ENCODE assay signal across 7 mouse cellular contexts in genomic region chr11:52297352-52297751, GRCm38 (mm10). TPM values are rescaled to one million over a fixed set of nuclear protein-coding genes. Genes with fewer than 3 reads are reported as not detected.
DNase-seq lines count a peak whose midpoint lies in the region; ATAC-seq and TF ChIP-seq lines count a peak whose summit lies in the region.

No protein-coding gene starts in this region.

- no peaks in the 10 kb centered on the region for H3K36me3 ChIP-seq in forebrain, embryonic 16.5 days (ENCODE audit: control insufficient read depth, insufficient read depth)
- H3K36me3 ChIP-seq in hindbrain, embryonic 14.5 days (replicated peaks; ENCODE audit: control insufficient read depth, insufficient read depth) = no peaks in the 10 kb centered on the region
- no peaks in the 10 kb centered on the region for H3K36me3 ChIP-seq in small intestine, adult 2 months (ENCODE audit: control insufficient read depth, insufficient read depth, low read length)

- no peaks in the 10 kb centered on the region for H3K9me3 ChIP-seq in forebrain, embryonic 16.5 days (ENCODE audit: control insufficient read depth, low read length)
- H3K9me3 ChIP-seq in hindbrain, embryonic 14.5 days (ENCODE audit: control insufficient read depth, low read length) = no peaks in the 10 kb centered on the region

- no peaks in the 10 kb centered on the region for H3K27me3 ChIP-seq in forebrain, embryonic 16.5 days (replicated peaks; ENCODE audit: control insufficient read depth, insufficient read depth, low read length)
- H3K27me3 ChIP-seq in hindbrain, embryonic 14.5 days (ENCODE audit: control insufficient read depth, insufficient read depth, low read length) = no peaks in the 10 kb centered on the region
- no peaks in the 10 kb centered on the region for H3K27me3 ChIP-seq in small intestine, adult 2 months (ENCODE audit: control insufficient read depth, insufficient read depth, low read length)

- WGBS in forebrain, embryonic 16.5 days = 12% methylated on average over 9 of the region's 9 CpGs
- WGBS in hindbrain, embryonic 14.5 days = 10% methylated on average over 9 of the region's 9 CpGs
- 13% methylated on average over 9 of the region's 9 CpGs for WGBS in small intestine, adult 2 months

- no peak overlapping the region for H3K4me2 ChIP-seq in forebrain, embryonic 16.5 days (ENCODE audit: low read length)
- H3K4me2 ChIP-seq in hindbrain, embryonic 14.5 days (replicated peaks) = no peak overlapping the region

- H3K4me1 ChIP-seq in forebrain, embryonic 16.5 days (replicated peaks; ENCODE audit: control insufficient read depth, insufficient read depth, low read length) = no peaks in the 10 kb centered on the region
- H3K4me1 ChIP-seq in hindbrain, embryonic 14.5 days (replicated peaks; ENCODE audit: control insufficient read depth, insufficient read depth, low read length) = no peaks in the 10 kb centered on the region
- H3K4me1 ChIP-seq in small intestine, adult 2 months (ENCODE audit: control insufficient read depth, insufficient read depth, insufficient read length, low read length) = no peaks in the 10 kb centered on the region

- H3K4me3 ChIP-seq in forebrain, embryonic 16.5 days (replicated peaks; ENCODE audit: low read length) = no peak overlapping the region
- no peak overlapping the region for H3K4me3 ChIP-seq in hindbrain, embryonic 14.5 days (replicated peaks; ENCODE audit: low read length)
- no peak overlapping the region for H3K4me3 ChIP-seq in small intestine, adult 2 months (ENCODE audit: low read depth, low read length)

- TF ChIP-seq POLR2A in small intestine, adult 2 months (IDR thresholded peaks at IDR 0.05; ENCODE audit: low read depth, low read length) = 0 out of 2 replicates have a peak, but pooled peaks have one; percentile 25

- TF ChIP-seq CTCF in small intestine, adult 2 months (IDR thresholded peaks at IDR 0.05; ENCODE audit: extremely low read depth, insufficient read length, insufficient replicate concordance, low read depth, low read length) = peak; percentile 96

- no peak overlapping the region for H3K9ac ChIP-seq in forebrain, embryonic 16.5 days (replicated peaks; ENCODE audit: low read depth, low read length)
- H3K9ac ChIP-seq in hindbrain, embryonic 14.5 days = no peak overlapping the region

- peak; percentile 67 for DNase-seq in R1 (ENCODE audit: low read depth, low spot score)
- peak; percentile 61 for DNase-seq in cerebellum, adult 11 months
- peak; percentile 49 for DNase-seq in hindbrain, embryonic 14.5 days (ENCODE audit: low spot score)
- DNase-seq in layer of hippocampus, postnatal 25 days (ENCODE audit: extremely low spot score in 1 of 2, low spot score in 1 of 2) = peak; percentile 83 to 89
- DNase-seq in lung, postnatal 4 days = peak; percentile 79 to 87

- peak; percentile 66; the same call in 1 of the 2 replicates for ATAC-seq in forebrain, embryonic 16.5 days
- ATAC-seq in hindbrain, embryonic 14.5 days (ENCODE audit: low FRiP score) = peak; percentile 60; the same call in 1 of the 2 replicates

- H3K27ac ChIP-seq in forebrain, embryonic 16.5 days (ENCODE audit: low read length) = no peak overlapping the region
- H3K27ac ChIP-seq in hindbrain, embryonic 14.5 days = no peak overlapping the region
- no peak overlapping the region for H3K27ac ChIP-seq in small intestine, adult 2 months (ENCODE audit: insufficient read depth, low read depth, low read length)

RNA-seq across cellular contexts. Expression of gene Tcf7, which starts 14.5 kb away (rescaled TPM):
- polyA plus RNA-seq in forebrain, embryonic 16.5 days (2015; fragmentation: Nextera tagmentation; extraction: Ambion mirVana) = 2.7 and 4.8 TPM in 2 replicates
- polyA plus RNA-seq in hindbrain, embryonic 14.5 days (2014; fragmentation: Nextera tagmentation; extraction: Ambion mirVana) = 6.9 and 7.2 TPM in 2 replicates
- total RNA-seq in layer of hippocampus, postnatal 25 days (2021) = 1 to 10 TPM; 3.2 to 3.4 TPM
- polyA plus RNA-seq in small intestine, adult 2 months (2012; rRNA removed) = 4.4 and 10.7 TPM in 2 replicates
